Mouse (Mus musculus): Measurements from ENCODE around the gene Cst13. TPM values are rescaled to one million over a fixed set of nuclear protein-coding genes. Genes with fewer than 3 reads are reported as not detected.

Gene Cst13
- polyA plus RNA-seq, 1 experiment: not detected

DNA sequence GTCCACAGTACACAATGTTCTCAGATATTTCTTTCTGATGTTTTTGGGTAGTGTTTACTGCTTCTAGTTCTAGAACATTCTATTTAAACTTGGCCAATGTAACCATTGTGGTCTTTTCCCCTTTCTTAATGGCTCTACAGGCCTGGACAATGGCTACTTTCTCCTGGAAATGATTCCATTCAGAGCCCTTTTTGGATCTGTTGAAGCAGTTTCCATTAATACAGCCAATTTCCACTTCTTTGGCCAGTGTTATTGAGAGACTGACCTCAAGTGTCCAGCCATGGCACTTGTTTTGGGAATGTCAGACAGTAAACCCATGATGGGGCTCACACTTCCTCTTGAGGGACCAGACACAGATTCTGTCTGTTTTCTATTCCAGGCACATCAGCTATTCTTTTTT lies 41.8 kb downstream of the Cst13 start:
- no peak overlapping the region for H3K27ac ChIP-seq (ENCODE audit: insufficient read depth, low read length)

DNA sequence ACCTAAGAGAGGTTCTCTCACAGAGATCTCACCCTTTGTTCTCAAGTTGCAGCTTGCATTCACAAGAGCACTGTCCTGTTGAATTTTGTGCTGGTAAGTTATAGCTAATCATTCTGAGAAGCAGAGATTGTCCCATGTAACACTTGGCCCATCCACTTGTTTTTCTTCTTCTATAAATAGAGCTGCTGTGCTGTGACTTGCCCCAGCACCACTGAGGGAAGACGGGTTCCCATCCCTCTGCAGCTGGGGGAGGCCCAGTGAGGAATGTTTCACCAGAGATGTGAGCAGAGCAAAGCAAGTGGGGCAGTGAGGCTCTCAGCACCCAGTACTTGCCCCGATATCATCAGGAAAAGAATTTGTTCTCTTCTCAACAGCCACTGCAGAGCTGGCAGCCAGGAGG lies 45.1 kb downstream of the Cst13 start, which contains the start of gene 9230104L09Rik:
Gene 9230104L09Rik (minus strand): TSS at position 73 of the 400 bp plus-strand sequence.
- Histone ChIP-seq H3K4me1 (ENCODE audit: control insufficient read depth, insufficient read depth, low read length) (no peaks in the 10 kb centered on the region), H3K27ac (ENCODE audit: insufficient read depth, low read length) (no peak within 1 kb of the TSS), H3K27me3 (ENCODE audit: control insufficient read depth, insufficient read depth, low read length) (no peaks in the 10 kb centered on the region), H3K4me3 (replicated peaks; ENCODE audit: insufficient read depth, low read depth, low read length) (no peak within 1 kb of the TSS)
- no peak for DNase-seq
- WGBS: 64% methylated on average over 2 of the region's 2 CpGs
- no peak for TF ChIP-seq POLR2A (IDR thresholded peaks at IDR 0.05; ENCODE audit: borderline replicate concordance, insufficient read depth, low read length)
- TF ChIP-seq CTCF (IDR thresholded peaks at IDR 0.05; ENCODE audit: borderline replicate concordance, insufficient read depth, low read depth, low read length): no peak

More for the DNA sequence above, 41.8 kb downstream of the Cst13 start:
- no peaks in the 10 kb centered on the region for H3K27me3 ChIP-seq (ENCODE audit: control insufficient read depth, insufficient read depth, low read length)
- TF ChIP-seq CTCF (IDR thresholded peaks at IDR 0.05; ENCODE audit: borderline replicate concordance, insufficient read depth, low read depth, low read length) (no peak), POLR2A (IDR thresholded peaks at IDR 0.05; ENCODE audit: borderline replicate concordance, insufficient read depth, low read length) (no peak)
- peak in 1 of 2 experiments; percentile 17 for DNase-seq
- H3K4me1 ChIP-seq (ENCODE audit: control insufficient read depth, insufficient read depth, low read length): no peaks in the 10 kb centered on the region
- H3K4me3 ChIP-seq (replicated peaks; ENCODE audit: insufficient read depth, low read depth, low read length): no peak overlapping the region

DNA sequence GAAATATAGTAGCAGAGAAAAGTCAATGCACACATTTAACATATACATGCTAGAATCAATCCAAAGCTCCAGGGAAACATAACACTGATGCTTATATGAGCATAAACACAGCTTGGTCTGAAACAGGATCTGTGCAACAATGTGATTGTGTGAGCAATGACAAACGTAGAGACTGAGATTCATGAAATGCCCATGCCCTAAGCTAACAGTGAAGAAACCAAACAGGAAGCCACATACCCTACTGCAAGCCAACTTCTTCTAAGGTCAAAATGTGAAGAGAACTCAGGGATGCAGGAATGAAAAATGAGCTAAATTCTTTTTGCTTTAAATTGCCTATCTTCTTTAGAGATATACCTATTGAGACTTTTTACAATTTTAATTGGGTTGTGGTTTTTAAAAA lies 49.1 kb downstream of the Cst13 start:
- no peaks in the 10 kb centered on the region for H3K4me1 ChIP-seq (ENCODE audit: control insufficient read depth, insufficient read depth, low read length)
- H3K27me3 ChIP-seq (ENCODE audit: control insufficient read depth, insufficient read depth, low read length): no peaks in the 10 kb centered on the region
- no peak for TF ChIP-seq POLR2A (IDR thresholded peaks at IDR 0.05; ENCODE audit: borderline replicate concordance, insufficient read depth, low read length)
- no peak for TF ChIP-seq CTCF (IDR thresholded peaks at IDR 0.05; ENCODE audit: borderline replicate concordance, insufficient read depth, low read depth, low read length)
- 73% methylated on average over 1 of the region's 1 CpGs for WGBS
- H3K27ac ChIP-seq (ENCODE audit: insufficient read depth, low read length): no peak overlapping the region
- DNase-seq: no peak
- H3K4me3 ChIP-seq (replicated peaks; ENCODE audit: insufficient read depth, low read depth, low read length): no peak overlapping the region

DNA sequence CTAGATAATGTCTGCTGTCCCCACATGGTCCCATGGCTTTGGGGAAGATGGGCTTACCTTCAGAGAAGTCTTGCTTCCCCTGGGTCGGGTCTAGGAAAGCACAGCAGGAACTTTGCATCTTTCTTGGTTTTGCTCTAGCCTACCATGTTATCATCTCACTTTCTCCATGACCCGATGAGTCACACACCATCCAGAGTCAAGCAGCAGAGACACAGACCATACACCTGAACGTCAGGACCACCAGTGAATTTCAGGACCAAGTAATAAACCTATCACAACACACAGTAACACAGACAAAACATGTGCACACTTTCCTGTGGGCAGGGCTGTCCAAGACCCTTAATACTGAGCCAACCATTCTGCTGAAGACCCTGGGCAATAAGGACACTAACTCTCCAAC lies 50.6 kb downstream of the Cst13 start:
- DNase-seq: no peak
- Histone ChIP-seq H3K27me3 (ENCODE audit: control insufficient read depth, insufficient read depth, low read length) (no peaks in the 10 kb centered on the region), H3K27ac (ENCODE audit: insufficient read depth, low read length) (no peak overlapping the region), H3K4me3 (replicated peaks; ENCODE audit: insufficient read depth, low read depth, low read length) (no peak overlapping the region), H3K4me1 (ENCODE audit: control insufficient read depth, insufficient read depth, low read length) (no peaks in the 10 kb centered on the region)
- 92% methylated on average over 3 of the region's 3 CpGs for WGBS
- TF ChIP-seq CTCF (IDR thresholded peaks at IDR 0.05; ENCODE audit: borderline replicate concordance, insufficient read depth, low read depth, low read length) (no peak), POLR2A (IDR thresholded peaks at IDR 0.05; ENCODE audit: borderline replicate concordance, insufficient read depth, low read length) (no peak)

DNA sequence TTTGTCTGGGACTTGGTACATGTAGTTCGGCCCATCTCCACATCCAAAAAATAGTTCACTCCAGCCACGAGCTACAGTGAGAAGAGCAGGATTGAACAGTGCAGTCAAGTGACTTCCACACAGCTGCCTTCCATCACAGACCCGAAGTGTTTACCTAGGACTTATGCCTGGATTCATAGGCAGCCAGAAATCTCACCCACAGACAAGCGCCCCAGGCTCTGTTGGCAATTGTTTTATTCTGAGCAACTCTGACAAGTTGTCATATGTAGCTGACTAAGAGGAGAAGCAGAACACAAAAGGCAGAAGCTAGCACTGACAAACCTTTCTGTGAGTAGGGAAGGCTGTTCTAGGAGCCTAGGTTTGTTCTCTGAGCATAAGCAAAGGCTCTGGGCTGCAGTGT lies 53.0 kb downstream of the Cst13 start:
- H3K4me1 ChIP-seq (ENCODE audit: control insufficient read depth, insufficient read depth, low read length): no peaks in the 10 kb centered on the region
- H3K4me3 ChIP-seq (replicated peaks; ENCODE audit: insufficient read depth, low read depth, low read length): peak overlapping the region; percentile 10
- 64% methylated on average over 4 of the region's 4 CpGs for WGBS
- DNase-seq: no peak
- no peak for TF ChIP-seq CTCF (IDR thresholded peaks at IDR 0.05; ENCODE audit: borderline replicate concordance, insufficient read depth, low read depth, low read length)
- no peak for TF ChIP-seq POLR2A (IDR thresholded peaks at IDR 0.05; ENCODE audit: borderline replicate concordance, insufficient read depth, low read length)
- no peaks in the 10 kb centered on the region for H3K27me3 ChIP-seq (ENCODE audit: control insufficient read depth, insufficient read depth, low read length)
- no peak overlapping the region; the same call in 1 of the 2 replicates for H3K27ac ChIP-seq (ENCODE audit: insufficient read depth, low read length)

DNA sequence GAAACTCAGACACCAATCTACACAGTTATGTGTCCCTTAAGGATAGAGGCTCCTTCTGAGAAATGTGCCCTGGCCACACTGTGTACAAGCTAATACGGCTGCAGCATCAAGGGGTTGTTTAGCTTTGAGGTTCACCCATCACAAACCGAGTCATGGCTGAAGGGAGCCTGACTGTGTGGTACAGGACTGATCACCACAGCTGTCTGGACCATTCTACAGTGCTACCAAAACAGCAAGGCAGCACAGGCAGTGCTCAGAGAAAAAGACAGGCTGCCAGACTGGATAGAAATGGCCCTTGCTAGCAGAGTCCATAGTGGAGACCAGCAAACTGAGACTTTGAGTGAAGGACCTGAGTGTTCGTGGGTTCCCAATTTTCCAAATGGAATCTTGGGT lies 54.3 kb downstream of the Cst13 start:
- DNase-seq: no peak
- no peaks in the 10 kb centered on the region for H3K27me3 ChIP-seq (ENCODE audit: control insufficient read depth, insufficient read depth, low read length)
- H3K27ac ChIP-seq (ENCODE audit: insufficient read depth, low read length): no peak overlapping the region
- TF ChIP-seq POLR2A (IDR thresholded peaks at IDR 0.05; ENCODE audit: borderline replicate concordance, insufficient read depth, low read length) (no peak), CTCF (IDR thresholded peaks at IDR 0.05; ENCODE audit: borderline replicate concordance, insufficient read depth, low read depth, low read length) (no peak)
- no peaks in the 10 kb centered on the region for H3K4me1 ChIP-seq (ENCODE audit: control insufficient read depth, insufficient read depth, low read length)
- H3K4me3 ChIP-seq (replicated peaks; ENCODE audit: insufficient read depth, low read depth, low read length): peak overlapping the region; percentile 92
- 35% methylated on average over 3 of the region's 3 CpGs for WGBS

DNA sequence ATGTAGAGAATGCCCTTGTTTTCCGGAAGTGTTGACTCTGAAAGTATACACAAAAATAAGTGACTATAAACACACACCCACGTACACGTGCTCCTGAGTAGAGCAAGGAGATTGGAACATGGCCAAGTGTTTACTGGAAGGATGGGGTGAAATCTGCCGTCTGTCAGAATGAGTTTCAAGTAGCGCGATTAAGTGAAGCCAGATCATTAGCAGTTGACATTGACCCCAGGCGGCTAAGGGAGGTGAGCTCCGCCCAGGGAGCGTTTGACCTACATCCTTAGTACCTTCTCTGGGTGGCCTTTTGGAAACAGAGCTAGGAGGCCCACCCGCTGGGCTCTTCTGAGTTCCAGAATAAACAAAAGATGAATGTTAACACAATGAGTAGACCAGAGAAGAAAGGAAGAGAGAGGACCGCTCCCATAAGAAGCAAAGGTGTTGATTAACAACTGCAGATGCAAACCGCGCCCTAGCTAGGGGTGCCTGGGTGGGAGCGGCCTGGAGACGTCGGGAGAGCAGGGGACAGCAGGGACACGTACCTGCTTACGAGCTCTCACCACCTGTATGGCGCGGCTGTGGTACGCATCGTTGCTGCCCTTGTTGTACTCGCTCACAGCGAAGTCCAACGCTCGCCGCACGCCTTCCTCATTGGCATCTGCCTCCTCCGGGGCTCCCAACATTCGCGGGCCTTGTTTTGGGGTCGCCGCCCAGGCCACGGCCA lies 54.9 kb downstream of the Cst13 start:
- H3K4me1 ChIP-seq (ENCODE audit: control insufficient read depth, insufficient read depth, low read length): no peaks in the 10 kb centered on the region
- no peaks in the 10 kb centered on the region for H3K27me3 ChIP-seq (ENCODE audit: control insufficient read depth, insufficient read depth, low read length)
- H3K4me3 ChIP-seq (replicated peaks; ENCODE audit: insufficient read depth, low read depth, low read length): peak overlapping the region; percentile 92
- DNase-seq: peak; percentile 33 to 54
- under 1% methylated on average over 34 of the region's 34 CpGs for WGBS
- peak overlapping the region; percentile 71 for H3K27ac ChIP-seq (ENCODE audit: insufficient read depth, low read length)
- TF ChIP-seq POLR2A (IDR thresholded peaks at IDR 0.05; ENCODE audit: borderline replicate concordance, insufficient read depth, low read length) (no peak), CTCF (IDR thresholded peaks at IDR 0.05; ENCODE audit: borderline replicate concordance, insufficient read depth, low read depth, low read length) (no peak)

DNA sequence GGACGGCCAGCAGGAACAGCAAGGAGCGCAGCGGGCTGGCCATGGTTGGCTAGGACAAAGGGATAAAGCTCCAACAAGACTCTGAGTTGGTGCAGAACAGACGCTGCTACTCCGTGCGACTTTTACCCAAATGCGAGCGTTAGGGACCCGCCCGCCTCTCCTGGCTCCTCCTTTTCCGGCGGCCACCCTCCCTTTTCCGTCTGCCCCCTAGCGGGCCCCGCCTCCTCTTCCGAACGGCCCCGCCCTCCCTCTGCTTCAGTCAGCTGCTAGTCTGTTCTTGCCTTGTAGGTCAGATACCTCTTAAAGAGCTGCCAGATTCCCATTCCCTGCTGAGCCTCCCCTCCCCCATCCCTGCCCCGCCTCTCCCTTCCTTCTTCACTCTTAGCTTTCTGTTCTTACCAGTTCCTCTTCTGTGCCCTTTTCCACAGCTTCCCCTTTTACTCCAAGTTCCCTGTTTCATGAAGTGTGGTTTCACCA lies 55.5 kb downstream of the Cst13 start, which contains the start of gene Cst3:
Gene Cst3 (minus strand): TSS at position 358 of the 477 bp plus-strand sequence.
- TF ChIP-seq POLR2A (IDR thresholded peaks at IDR 0.05; ENCODE audit: borderline replicate concordance, insufficient read depth, low read length) (peak; percentile 76; the same call in 1 of the 2 replicates), CTCF (IDR thresholded peaks at IDR 0.05; ENCODE audit: borderline replicate concordance, insufficient read depth, low read depth, low read length) (no peak)
- Histone ChIP-seq H3K27me3 (ENCODE audit: control insufficient read depth, insufficient read depth, low read length) (no peaks in the 10 kb centered on the region), H3K4me3 (replicated peaks; ENCODE audit: insufficient read depth, low read depth, low read length) (peak within 1 kb of the TSS; percentile 92), H3K27ac (ENCODE audit: insufficient read depth, low read length) (peak within 1 kb of the TSS; percentile 71), H3K4me1 (ENCODE audit: control insufficient read depth, insufficient read depth, low read length) (no peaks in the 10 kb centered on the region)
- DNase-seq: peak; percentile 87
- 0% methylated on average over 19 of the region's 19 CpGs for WGBS

All from cerebellum, adult 2 months (tissue).